Mouse (Mus musculus) cortical plate, adult 2 months (tissue): Measurements from ENCODE around the gene Kctd15.

Source experiments
- CTCF ChIP-seq: fragments of 200-500 bp; IDR thresholded peaks from 2 replicates; pipeline ENCODE4 v1.5.1; 2011; ENCODE audit warnings: mild to moderate bottlenecking, control low read depth, low read length; ENCODE audit not compliant: insufficient read depth; ENCODE audit errors: extremely low read depth
- POLR2A ChIP-seq: fragments of 200-500 bp; IDR thresholded peaks from 2 replicates; pipeline ENCODE4 v1.6.1; 2011; ENCODE audit warnings: mild to moderate bottlenecking, low read length, control low read depth; ENCODE audit not compliant: insufficient read depth; ENCODE audit errors: extremely low read depth

DNA sequence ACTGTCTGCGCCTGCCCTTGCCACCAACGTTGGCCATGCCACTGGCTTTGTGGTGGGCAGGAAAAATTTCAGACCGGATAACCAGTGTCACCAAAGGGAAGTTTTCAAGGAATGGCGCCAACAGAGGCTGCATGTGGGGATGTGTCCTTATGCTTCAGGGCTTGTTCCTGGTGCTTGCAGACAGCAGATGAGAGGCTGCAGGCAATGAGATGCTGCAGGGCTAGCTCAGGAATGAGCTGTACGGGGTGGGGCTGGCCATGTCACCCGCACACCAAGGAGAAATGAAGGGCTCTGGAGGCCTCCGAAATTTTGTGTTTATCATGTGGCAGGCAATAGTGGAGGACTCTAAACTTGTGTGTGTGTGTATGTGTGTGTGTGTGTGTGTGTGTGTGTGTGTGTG, 6.6 kb upstream of the Kctd15 start:
- no peak for TF ChIP-seq CTCF
- TF ChIP-seq POLR2A, result no peak
